Mouse (Mus musculus) lung, embryonic 14.5 days (tissue): ENCODE measurements at regions not wholly inside any gene's neighbourhood (a gene's known extent, or its start where the extent isn't known, plus 50 kb on each side); places are given as distances from the start of the nearest gene placed in this dataset.

Source experiments
- ATAC-seq: fragments of 200-750 bp; cut with Nextera tagmentation; 2 replicates; pipeline ENCODE4 v1.8.0; 2017; ENCODE audit warnings: mild to moderate bottlenecking, moderate TSS enrichment, moderate library complexity; ENCODE audit not compliant: insufficient read depth
- DNase-seq: peaks from one replicate; pipeline ENCODE4 v3.0.0-alpha.2; 2015
- H3K27ac ChIP-seq: fragments of 300-500 bp; sonication (generic); 2 replicates; pipeline ENCODE4 v1.5.1; 2014; ENCODE audit warnings: low read depth, mild to moderate bottlenecking, moderate library complexity
- H3K27me3 ChIP-seq: fragments of 300-500 bp; sonication (generic); 2 replicates; pipeline ENCODE4 v1.6.1; 2014; ENCODE audit warnings: low read length, control low read depth; ENCODE audit not compliant: insufficient read depth
- H3K36me3 ChIP-seq: fragments of 300-500 bp; sonication (generic); 2 replicates; pipeline ENCODE4 v1.6.1; 2014; ENCODE audit warnings: control low read depth; ENCODE audit not compliant: insufficient read depth
- H3K4me1 ChIP-seq: fragments of 300-500 bp; sonication (generic); 2 replicates; pipeline ENCODE4 v1.6.1; 2014; ENCODE audit warnings: antibody characterized with exemption, control low read depth; ENCODE audit not compliant: insufficient read depth
- H3K4me2 ChIP-seq: fragments of 300-500 bp; sonication (generic); 2 replicates; pipeline ENCODE4 v1.6.1; 2014; ENCODE audit warnings: mild to moderate bottlenecking
- H3K4me3 ChIP-seq: fragments of 300-500 bp; sonication (generic); 2 replicates; pipeline ENCODE4 v1.5.1; 2014; ENCODE audit warnings: low read depth, low read length
- H3K9ac ChIP-seq: fragments of 300-500 bp; sonication (generic); 2 replicates; pipeline ENCODE4 v1.6.1; 2014
- H3K9me3 ChIP-seq: fragments of 300-500 bp; sonication (generic); 2 replicates; pipeline ENCODE4 v1.6.1; 2016; ENCODE audit warnings: low read depth, low read length, control low read depth
- CTCF ChIP-seq: IDR thresholded peaks from 2 replicates; pipeline ENCODE4 v1.5.1; 2016; ENCODE audit warnings: antibody characterized with exemption, low read depth
- whole genome bisulfite sequencing: fragments of 180-500 bp; shearing (Covaris S2); extraction: QIAGEN DNeasy Blood & Tissue Kit; methylation state at CpG from one replicate; pipeline ENCODE4 v1.1.7; 2014; 5-methylcytosine and 5-hydroxymethylcytosine counted together

DNA sequence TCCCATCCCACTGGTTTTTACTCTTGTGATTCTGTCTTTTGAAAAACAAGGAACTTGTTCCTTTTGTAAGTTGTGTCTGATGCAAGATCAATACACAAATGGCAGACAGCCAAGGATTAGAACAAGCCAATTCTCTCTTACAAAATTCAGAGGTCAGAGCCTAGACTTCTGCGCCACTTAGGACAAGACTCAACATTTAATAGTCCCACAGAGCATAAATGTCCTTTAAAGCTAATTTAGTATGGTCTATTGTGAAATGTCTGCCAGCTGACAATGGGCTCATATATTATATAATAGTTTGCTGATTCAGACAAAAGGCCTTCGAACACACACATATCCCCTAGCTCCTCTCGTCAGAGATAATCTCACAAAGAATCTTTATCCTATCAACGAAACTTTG, 135.6 kb upstream of the Trpc4 start:
- Histone ChIP-seq H3K4me1 (no peaks in the 10 kb centered on the region), H3K27me3 (no peaks in the 10 kb centered on the region), H3K4me2 (no peak overlapping the region), H3K9me3 (no peaks in the 10 kb centered on the region), H3K36me3 (no peaks in the 10 kb centered on the region), H3K9ac (no peak overlapping the region), H3K4me3 (no peak overlapping the region), H3K27ac (no peak overlapping the region)
- WGBS, result 67% methylated on average over 4 of the region's 4 CpGs
- DNase-seq (no peak), ATAC-seq (no peak)
- TF ChIP-seq CTCF, result no peak

DNA sequence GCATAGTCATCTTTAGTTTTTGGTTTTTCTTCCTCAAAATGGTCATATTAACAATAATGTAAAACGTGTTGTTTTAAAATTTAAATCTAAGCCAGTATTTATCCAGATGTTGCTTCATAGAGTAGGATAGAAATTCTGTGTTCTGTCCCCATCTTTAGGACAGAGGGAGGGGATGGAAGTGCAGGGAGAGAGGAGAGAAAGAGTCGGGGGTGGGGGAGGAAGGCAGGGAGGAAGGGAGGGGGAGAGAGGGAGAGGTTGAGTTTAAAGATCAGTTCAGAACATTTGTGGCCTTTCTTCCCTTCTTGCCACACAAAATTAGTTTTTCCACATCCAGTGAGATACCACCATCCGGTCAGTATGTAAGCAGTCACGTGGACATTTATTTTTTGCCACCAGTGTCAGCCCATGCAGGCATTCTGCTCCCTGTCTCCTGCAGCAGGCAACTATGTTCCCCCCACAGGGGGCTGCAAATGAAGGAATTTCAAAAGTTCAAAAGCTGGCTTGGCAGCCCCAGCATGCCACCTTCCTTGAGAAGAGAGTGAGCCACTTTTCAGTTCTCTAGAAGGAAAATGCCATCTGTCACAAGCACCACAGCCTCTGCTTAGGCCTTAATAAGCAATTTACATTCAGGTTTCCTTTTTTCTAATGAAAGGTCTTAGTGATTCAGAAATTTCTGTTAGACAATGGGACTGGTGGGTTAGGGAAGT, 137.7 kb upstream of the Trpc4 start:
- H3K9ac ChIP-seq, result no peak overlapping the region

DNA sequence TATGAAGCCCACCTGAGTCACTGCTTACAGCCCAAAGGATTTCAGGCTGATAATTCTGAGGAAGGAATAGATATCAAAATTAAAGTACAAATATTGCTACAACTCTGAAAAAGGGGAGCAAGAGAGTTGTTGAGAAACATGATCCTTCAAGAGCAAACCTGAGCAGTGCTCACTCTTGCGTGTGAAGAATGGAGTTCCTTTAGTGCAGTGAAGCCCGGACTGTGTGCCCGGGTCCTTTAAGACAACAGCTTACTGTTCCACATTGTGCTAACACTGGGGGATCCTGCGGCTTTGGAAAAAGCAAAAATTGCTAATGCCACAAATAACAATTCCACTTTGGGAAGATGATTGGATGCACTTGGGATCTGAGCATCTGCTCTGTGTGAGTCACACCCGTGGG, 139.0 kb upstream of the Trpc4 start:
- no peak overlapping the region for H3K9ac ChIP-seq
- H3K27ac ChIP-seq, result no peak overlapping the region
- no peaks in the 10 kb centered on the region for H3K9me3 ChIP-seq
- H3K4me1 ChIP-seq, result no peaks in the 10 kb centered on the region
- H3K36me3 ChIP-seq, result no peaks in the 10 kb centered on the region
- DNase-seq (no peak), ATAC-seq (no peak)
- WGBS, result 74% methylated on average over 5 of the region's 5 CpGs
- H3K4me3 ChIP-seq, result no peak overlapping the region
- no peak for TF ChIP-seq CTCF
- H3K4me2 ChIP-seq, result no peak overlapping the region
- H3K27me3 ChIP-seq, result no peaks in the 10 kb centered on the region

More for the DNA sequence above, 137.7 kb upstream of the Trpc4 start:
- no peak overlapping the region for H3K4me2 ChIP-seq
- no peaks in the 10 kb centered on the region for H3K4me1 ChIP-seq
- TF ChIP-seq CTCF, result no peak
- H3K27me3 ChIP-seq, result no peaks in the 10 kb centered on the region
- H3K27ac ChIP-seq, result no peak overlapping the region
- H3K9me3 ChIP-seq, result no peaks in the 10 kb centered on the region
- no peak for ATAC-seq
- H3K4me3 ChIP-seq, result no peak overlapping the region
- no peak for DNase-seq
- WGBS, result 28% methylated on average over 4 of the region's 4 CpGs
- H3K36me3 ChIP-seq, result no peaks in the 10 kb centered on the region

GRCm38 (mm10) chr3:54011016-54011415, 144.8 kb upstream of the Trpc4 start:
- TF ChIP-seq CTCF, result no peak
- no peak overlapping the region for H3K9ac ChIP-seq
- DNase-seq, result no peak
- no peak overlapping the region for H3K4me3 ChIP-seq
- WGBS, result 68% methylated on average over 2 of the region's 2 CpGs
- H3K4me1 ChIP-seq, result no peaks in the 10 kb centered on the region
- ATAC-seq, result no peak
- no peak overlapping the region for H3K4me2 ChIP-seq
- no peak overlapping the region for H3K27ac ChIP-seq
- no peaks in the 10 kb centered on the region for H3K9me3 ChIP-seq
- no peaks in the 10 kb centered on the region for H3K27me3 ChIP-seq
- H3K36me3 ChIP-seq, result no peaks in the 10 kb centered on the region

- H3K27me3 ChIP-seq, result no peaks in the 10 kb centered on the region
- 69% methylated on average over 4 of the region's 4 CpGs for WGBS
- no peak for DNase-seq
- H3K36me3 ChIP-seq, result no peaks in the 10 kb centered on the region
- H3K4me2 ChIP-seq, result no peak overlapping the region
- TF ChIP-seq CTCF, result no peak
- H3K4me3 ChIP-seq, result no peak overlapping the region
- H3K27ac ChIP-seq, result no peak overlapping the region
- H3K4me1 ChIP-seq, result no peaks in the 10 kb centered on the region
- no peaks in the 10 kb centered on the region for H3K9me3 ChIP-seq
- no peak overlapping the region for H3K9ac ChIP-seq
- ATAC-seq, result no peak
These were observed 129.4 kb upstream of the Ufm1 start for GRCm38 (mm10) chr3:53992993-53993392.

DNA sequence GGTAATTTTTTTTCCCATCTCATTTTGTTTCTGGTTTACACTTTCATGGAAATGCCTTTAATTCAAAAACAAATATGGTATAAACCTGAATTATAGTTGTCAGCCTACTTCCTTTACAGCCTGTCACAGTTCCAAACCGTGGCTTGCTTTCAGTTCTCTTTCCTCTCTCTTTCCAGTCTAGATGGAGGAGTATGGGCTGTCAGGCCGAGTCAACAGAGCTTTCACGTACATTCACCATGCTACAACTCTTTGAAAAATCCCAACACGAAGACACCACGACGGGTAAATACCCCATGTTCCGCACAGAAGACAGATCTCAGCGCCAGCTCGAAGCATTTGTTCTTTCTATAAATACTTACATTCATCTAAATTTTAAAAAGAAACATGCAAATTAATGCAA, 125.2 kb upstream of the Ufm1 start:
- DNase-seq (no peak), ATAC-seq (no peak)
- no peak for TF ChIP-seq CTCF
- Histone ChIP-seq H3K27me3 (no peaks in the 10 kb centered on the region), H3K9ac (no peak overlapping the region), H3K4me3 (no peak overlapping the region), H3K4me1 (no peaks in the 10 kb centered on the region), H3K9me3 (no peaks in the 10 kb centered on the region), H3K36me3 (no peaks in the 10 kb centered on the region), H3K27ac (no peak overlapping the region), H3K4me2 (no peak overlapping the region)
- 74% methylated on average over 9 of the region's 9 CpGs for WGBS

- 83% methylated on average over 7 of the region's 7 CpGs for WGBS
- H3K4me1 ChIP-seq, result no peaks in the 10 kb centered on the region
- no peak for DNase-seq
- no peaks in the 10 kb centered on the region for H3K9me3 ChIP-seq
- no peak overlapping the region for H3K27ac ChIP-seq
- no peak overlapping the region for H3K4me2 ChIP-seq
- no peak overlapping the region for H3K4me3 ChIP-seq
- no peak overlapping the region for H3K9ac ChIP-seq
- ATAC-seq, result no peak
- H3K27me3 ChIP-seq, result no peaks in the 10 kb centered on the region
- no peaks in the 10 kb centered on the region for H3K36me3 ChIP-seq
- TF ChIP-seq CTCF, result no peak
These were observed 124.6 kb upstream of the Ufm1 start for GRCm38 (mm10) chr3:53988256-53988655.
